Mouse (Mus musculus): Measurements from ENCODE around the gene Tcf3. TPM values are rescaled to one million over a fixed set of nuclear protein-coding genes. Genes with fewer than 3 reads are reported as not detected.

The Tcf3 gene
- total RNA-seq, 2 experiments from 2014 or later: 20.3 to 24.2 TPM

- peak; percentile 62 for ATAC-seq (ENCODE audit: poor library complexity, severe bottlenecking)
These were observed 45.9 kb downstream of the Tcf3 start, which contains the start of gene Mex3d for GRCm38 (mm10) chr10:80387522-80387959. Gene Mex3d (minus strand): TSS chr10:80387659.

- ATAC-seq (ENCODE audit: poor library complexity, severe bottlenecking): no peak
These were observed 46.5 kb downstream of the Tcf3 start for GRCm38 (mm10) chr10:80386735-80387471.

DNA sequence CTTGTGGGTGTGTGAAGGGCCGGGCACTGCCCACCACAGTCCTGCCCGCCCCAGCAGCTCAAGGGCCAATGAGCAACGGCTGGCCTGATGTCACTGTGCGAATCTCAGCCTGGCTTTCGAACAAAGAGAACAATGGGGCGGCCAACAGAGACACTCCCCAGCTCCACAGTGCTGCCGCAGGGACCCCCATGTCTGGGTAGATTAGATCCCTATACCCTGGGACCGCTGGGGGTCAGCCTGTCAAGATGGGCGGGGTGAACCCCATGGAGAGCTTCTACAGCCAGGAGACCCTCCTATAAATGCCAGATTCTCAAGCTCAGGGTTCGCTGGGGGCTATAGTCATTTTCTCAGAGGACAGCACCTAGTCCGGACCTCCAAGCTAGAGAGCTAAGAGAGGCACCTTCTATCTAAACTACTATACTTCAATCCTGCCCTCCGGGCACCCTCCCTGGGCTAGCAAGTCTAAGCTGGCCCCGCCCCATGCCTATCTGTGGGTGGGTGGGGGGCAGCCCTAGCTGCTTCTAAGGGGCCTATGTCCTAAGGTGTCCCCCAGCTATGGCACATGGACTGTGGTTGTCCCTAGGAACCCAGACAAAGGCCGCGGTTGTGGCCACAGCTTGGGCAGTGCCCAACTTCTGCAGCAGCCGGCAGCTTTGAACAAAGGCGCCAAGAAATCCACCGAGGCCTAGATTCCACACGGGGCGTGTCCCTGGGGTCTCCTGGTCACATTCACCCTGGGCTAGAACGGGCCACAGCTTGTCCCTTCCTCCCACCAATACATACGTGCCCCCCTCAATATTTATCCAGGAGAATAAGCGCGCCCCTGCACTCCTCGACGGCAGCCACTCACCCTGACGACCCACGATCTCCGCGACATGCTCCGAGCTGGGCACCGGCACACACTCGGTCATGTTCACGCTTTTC lies 47.4 kb downstream of the Tcf3 start:
- no peak for ATAC-seq (ENCODE audit: poor library complexity, severe bottlenecking)

GRCm38 (mm10) chr10:80385310-80385709 lies 48.1 kb downstream of the Tcf3 start:
- no peak for ATAC-seq (ENCODE audit: poor library complexity, severe bottlenecking)

DNA sequence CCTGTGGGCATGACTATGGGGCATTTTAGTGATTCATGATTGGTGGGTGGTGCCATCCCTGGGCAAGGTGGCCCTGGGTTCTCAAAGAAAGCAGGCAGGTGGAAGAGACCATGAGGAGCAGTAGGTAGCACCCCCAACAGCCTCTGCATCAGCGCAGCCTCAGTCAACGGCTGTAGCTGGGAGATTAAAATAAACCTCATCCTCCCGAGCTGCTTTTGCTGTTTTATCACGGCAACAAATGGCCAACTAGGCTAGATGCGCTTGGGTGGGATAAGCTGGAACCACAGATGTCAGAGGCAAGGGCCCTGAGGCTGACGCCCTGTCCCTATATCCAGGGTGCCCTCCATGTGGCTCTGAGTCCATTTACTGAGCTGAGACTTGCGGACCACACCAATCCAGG lies 48.7 kb downstream of the Tcf3 start:
- no peak for ATAC-seq (ENCODE audit: poor library complexity, severe bottlenecking)

GRCm38 (mm10) chr10:80384115-80384639 lies 49.3 kb downstream of the Tcf3 start:
- no peak for ATAC-seq (ENCODE audit: poor library complexity, severe bottlenecking)

- ATAC-seq (ENCODE audit: poor library complexity, severe bottlenecking): no peak
These were observed 50.0 kb downstream of the Tcf3 start for GRCm38 (mm10) chr10:80383431-80383830.

DNA sequence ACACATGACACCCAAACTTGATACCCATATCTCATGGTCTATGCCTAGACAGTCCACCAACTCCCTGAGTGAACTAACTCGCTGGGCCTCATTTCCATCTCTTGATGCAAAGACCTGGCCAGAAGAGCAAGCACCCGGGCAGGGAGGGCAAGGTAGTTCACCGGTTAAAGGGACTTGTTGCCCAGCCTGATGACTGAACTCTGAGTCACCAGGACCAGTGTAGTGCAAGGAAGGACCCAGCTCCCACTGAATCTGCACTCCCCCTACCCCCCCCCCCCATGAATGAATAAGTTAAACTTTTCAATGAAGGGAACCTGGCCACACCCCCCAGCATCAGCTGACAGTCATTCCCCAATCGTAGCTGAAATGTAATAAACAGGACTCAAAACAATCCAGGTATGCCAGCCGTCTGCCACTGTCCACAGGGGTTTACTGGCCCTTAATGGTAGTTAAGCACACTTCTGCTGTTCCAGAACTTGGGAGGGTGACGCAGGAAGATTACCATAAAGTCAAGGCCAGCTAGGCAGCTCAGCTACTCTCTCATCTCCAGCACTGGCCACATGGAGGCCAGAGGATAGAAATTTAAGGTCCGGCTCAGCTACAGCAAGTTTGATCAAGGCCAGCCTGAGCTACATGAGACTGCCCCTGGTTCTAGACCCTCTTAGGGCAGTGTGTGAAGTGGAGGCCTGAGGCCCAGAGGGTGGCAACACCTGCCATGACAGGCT lies 50.6 kb downstream of the Tcf3 start:
- no peak for ATAC-seq (ENCODE audit: poor library complexity, severe bottlenecking)

- no peak for ATAC-seq (ENCODE audit: poor library complexity, severe bottlenecking)
These were observed 55.7 kb downstream of the Tcf3 start for GRCm38 (mm10) chr10:80377716-80378115.

DNA sequence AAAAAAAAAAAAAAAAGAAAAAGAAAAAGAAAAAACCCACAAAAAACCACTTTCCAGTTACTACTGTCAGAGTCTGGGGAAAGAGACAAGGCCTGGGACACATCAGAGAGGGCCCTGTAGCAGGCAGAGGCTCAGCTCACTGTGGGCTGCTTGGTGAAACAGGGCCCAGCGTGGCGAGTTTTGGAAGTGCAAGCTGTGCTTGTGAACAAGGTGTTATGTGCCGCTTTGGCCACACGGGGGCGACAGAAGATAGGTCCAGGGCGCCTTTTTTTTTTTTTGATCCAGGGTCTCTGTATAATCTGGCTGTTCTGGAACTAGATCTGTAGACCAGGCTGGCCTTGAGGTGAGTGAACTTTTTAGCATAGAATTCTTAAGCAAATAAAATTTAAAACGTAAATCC lies 57.3 kb downstream of the Tcf3 start:
- ATAC-seq (ENCODE audit: poor library complexity, severe bottlenecking): peak; percentile 96

DNA sequence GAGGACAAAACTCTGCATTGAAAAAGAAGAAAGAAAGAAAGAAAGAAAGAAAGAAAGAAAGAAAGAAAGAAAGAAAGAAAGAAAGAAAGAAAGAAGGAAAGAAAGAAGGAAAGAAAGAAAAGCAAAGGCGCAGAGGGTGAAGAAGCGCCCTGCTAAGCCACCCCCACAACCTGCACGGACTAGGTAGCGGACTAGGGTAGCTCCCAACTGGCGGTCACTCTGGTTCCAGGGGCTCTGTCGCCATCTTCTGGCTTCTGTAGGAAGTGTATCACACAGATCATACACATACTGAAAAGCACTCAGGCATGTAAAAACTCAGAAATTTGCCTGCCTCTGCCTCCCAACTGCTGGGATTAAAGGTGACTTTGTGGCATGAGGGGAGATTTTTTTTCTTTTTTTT lies 59.4 kb downstream of the Tcf3 start:
- ATAC-seq (ENCODE audit: poor library complexity, severe bottlenecking): peak; percentile 66

DNA sequence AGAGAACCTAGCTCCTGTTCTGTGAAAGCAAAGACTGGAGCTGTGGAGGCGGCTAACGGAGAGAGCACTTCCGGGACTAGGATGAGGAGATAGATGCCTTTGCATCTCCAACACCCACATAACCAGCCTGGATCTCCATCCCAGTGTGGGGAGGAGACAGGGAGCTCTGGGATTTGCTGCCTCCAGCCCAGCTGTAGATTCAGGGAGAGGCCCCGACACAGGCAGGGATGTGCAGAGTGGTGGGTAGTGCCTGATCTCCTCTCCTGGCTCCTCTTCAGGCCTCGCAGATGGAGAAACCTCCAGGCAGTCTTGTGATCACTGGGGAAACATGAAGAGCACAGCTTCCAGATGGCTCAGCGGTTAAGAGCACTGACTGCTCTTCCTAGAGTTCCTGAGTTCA lies 60.7 kb downstream of the Tcf3 start:
- ATAC-seq (ENCODE audit: poor library complexity, severe bottlenecking): no peak

DNA sequence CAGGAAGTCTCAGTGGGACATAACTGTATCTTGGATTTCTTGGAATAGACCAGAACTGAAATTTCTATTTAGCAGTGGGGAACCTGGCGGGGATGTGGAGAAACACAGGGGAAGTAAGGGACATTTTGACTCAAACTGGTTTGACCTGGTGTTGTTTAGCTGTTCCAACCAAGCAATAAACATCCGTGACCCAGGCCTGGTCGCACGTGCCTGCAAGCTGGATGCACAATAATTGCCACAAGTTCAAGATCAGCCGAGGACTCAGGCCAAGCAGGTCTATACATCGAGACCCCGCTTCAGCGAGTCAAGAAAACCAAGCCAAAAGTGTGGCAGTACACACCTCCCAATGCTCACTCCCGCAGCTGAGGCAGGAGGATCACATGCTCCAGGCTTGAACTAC lies 61.5 kb downstream of the Tcf3 start:
- no peak for ATAC-seq (ENCODE audit: poor library complexity, severe bottlenecking)

- ATAC-seq (ENCODE audit: poor library complexity, severe bottlenecking): no peak
These were observed 62.0 kb downstream of the Tcf3 start for GRCm38 (mm10) chr10:80371411-80371966.

GRCm38 (mm10) chr10:80369995-80370747 lies 63.3 kb downstream of the Tcf3 start:
- ATAC-seq (ENCODE audit: poor library complexity, severe bottlenecking): no peak

DNA sequence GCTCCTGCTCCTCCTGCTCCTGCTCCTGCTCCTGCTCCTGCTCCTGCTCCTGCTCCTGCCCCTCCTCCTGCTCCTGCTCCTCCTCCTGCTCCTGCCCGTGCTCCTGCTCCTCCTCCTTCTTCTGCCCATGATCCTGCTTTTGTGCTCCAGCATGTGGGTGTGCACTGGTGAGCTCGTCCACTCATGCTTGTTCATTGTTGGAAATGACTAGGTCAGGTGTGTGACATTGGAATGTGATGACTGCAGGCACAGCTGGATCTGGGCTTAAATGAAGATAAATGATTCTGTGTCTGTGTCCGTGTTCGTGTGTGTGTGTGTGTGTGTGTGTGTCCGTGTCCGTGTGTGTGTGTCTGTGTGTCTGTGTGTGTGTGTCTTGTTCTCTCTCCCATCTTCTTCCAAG lies 65.1 kb downstream of the Tcf3 start:
- no peak for ATAC-seq (ENCODE audit: poor library complexity, severe bottlenecking)

DNA sequence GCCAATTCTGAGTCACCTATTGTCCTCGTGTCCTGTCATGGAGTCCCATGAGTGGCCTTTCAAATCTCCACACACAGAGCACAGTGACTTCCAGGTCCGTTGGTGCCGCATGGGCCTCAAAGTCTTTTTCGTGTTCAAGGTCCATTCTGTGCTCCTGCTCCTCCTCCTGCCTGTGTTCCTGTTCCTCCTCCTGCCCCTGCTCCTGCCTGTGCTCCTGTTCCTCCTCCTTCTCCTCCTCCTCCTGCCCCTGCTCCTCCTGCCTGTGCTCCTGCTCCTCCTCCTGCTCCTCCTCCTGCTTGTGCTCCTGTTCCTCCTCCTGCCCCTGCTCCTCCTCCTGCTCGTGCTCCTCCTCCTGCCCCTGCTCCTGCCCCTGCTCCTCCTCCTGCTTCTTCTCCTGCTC lies 65.5 kb downstream of the Tcf3 start:
- peak; percentile 22; the same call in 1 of the 2 replicates for ATAC-seq (ENCODE audit: poor library complexity, severe bottlenecking)

DNA sequence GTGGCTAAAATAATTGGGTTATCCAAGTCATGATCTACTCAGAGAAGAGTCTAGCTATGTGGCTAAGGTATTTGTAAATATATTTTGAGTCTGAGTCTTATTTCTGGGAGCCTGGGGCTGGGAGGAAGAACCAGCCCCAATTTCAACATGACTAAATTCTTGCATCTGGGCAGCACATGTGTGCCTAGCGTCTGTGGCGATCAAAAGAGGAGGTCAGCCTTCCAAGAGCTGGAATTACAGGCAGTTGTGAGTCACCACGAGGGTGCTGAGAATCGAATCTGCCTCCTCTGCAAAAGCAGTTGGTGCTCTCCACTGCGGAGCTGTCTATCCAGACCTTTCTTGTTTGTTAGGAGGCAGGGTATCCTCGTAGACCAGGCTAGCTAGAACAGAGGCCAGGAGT lies 67.7 kb downstream of the Tcf3 start:
- ATAC-seq (ENCODE audit: poor library complexity, severe bottlenecking): no peak

DNA sequence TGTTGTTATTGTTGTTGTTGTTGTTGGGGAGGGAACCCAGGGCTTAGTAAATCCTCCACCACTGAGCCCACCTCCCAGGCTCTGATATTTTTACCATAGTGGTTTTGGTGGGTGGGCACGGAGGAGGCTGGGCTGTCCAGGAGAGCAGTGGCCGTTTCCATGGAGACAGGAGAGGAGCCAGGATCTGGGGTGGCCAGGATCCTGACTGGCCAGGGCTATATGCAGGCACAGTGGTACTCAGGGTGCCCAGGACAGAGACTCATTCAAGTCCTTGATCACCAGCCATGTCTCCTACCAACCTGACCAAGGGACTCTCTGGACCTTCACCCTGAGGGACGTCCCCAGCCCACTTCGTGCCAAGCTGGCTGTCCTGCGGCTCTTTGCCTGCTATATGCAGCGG lies 69.7 kb downstream of the Tcf3 start:
- ATAC-seq (ENCODE audit: poor library complexity, severe bottlenecking): no peak

All from megakaryocyte, adult 5-6 weeks (primary cell).